Mouse (Mus musculus) neural tube, embryonic 10.5 days (tissue): Measurements from ENCODE around the gene Ndufaf1.
A peak's percentile ranks its signal among the peaks of the same experiment; 100 is the strongest.
"Not testable (repeated sequence)": the region's sequence is repeated elsewhere in the genome, so short reads cannot be mapped to it uniquely, and the experiment has no call there.

ENCODE experiments used
- DNase-seq: peaks from one replicate; pipeline ENCODE4 v3.0.0-alpha.2; 2017; ENCODE audit warnings: low spot score; ENCODE audit errors: extremely low spot score

The Ndufaf1 gene

DNA sequence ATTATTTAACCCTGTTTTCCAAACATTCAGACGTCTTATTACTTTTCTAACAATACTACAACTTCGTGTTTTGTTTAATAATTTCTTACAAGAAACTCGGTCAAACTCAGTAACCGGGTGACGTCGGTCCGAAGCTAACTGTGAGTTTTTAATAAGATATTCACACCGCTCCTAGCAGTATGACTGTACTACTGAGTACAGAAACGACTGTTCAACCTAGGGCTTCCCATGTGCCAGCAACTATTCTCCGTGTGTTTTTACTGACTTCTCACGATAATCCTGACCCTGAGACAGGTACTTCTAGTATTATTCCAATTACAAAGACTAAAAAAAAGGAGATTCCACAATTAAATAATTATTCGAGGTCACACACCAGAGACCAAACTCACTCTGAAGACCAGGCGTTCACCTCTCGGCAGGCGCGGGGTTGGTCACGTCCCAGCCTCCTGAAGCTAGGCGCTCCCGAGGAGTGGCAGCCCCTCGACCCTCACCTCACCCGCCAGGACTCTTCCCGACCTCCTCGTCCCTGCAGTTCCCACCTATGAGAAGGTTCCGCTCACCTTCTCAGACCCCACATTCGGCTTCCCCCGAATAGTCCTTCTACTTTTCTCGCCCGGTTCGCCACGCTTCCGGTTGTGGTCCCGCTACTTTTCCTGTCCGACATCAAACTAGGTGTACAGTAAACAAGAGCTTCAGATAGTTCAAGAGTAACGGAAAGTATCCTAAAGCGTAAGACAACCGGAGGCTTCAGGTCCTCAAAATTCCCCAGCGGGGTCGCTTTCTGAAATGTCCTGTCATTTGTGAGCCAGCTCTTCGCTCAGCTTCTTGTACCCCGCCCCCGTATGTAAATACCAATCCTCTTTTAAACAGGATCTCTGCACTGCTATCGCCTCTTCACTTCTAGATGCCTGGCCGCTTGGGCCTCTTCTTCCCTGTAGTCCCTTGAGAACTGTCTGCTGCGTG, at the start of gene Ndufaf1:
Ndufaf1 (minus strand) TSS at position 608 of the 963 bp plus-strand sequence.
- peak; percentile 77 for DNase-seq

DNA sequence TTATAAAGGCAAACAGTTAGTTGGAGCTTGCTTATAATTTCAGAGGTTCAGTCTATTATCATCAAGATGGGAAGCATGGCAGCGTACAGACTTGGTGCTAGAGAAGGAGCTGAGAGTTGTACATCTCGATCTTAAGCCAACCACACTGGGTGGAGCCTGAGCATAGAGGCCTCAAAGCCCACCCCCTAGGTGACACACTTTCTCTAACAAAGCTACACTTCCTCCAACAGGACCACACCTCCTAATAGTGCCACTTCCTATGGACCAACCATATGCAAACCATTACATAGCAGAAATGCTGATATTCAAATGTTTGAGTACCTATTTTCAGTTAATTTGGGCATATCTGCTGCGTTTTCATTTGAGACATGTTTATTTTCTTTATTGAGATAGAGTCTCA, 47.4 kb upstream of the Ndufaf1 start:
- no peak for DNase-seq

DNA sequence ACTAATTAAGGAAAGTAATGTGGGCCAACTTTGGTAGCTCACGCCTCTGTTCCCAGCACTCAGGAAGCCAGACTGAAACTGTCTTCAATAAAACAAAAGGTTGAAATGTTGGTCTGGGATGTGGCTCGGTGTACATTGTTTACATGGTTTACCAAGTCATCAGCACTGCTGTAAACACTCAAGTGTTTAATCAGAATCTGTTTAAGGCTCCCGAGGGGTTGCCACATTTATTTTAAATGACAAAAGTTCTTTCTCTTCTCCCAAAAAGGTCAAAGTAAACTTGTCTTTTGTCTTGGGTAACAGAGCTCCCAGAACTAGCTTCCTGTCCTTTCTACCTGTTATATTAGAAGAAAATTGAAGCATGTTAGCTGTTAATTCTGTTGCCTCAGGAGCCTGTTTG, 45.0 kb upstream of the Ndufaf1 start:
- no peak for DNase-seq

DNA sequence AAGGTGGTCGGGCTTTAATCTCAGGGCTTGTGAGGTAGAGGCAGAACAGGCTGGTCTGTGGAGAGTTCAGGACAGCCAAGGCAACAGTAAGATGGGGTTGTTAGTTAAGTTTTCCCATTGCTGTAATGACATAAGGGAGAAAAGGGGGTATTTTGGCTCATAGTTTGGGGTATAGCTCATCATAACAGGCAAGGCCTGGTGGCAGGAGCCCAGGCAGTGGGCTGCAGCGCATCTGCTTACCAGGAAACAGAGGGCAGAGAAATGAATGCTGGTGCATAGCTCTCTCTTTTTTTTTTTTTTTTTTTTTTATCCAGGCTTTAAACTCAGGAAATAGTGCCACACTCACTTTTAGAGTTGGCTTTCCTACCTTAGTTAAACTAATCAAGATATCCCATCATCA, 40.5 kb upstream of the Ndufaf1 start:
- no peak for DNase-seq

DNA sequence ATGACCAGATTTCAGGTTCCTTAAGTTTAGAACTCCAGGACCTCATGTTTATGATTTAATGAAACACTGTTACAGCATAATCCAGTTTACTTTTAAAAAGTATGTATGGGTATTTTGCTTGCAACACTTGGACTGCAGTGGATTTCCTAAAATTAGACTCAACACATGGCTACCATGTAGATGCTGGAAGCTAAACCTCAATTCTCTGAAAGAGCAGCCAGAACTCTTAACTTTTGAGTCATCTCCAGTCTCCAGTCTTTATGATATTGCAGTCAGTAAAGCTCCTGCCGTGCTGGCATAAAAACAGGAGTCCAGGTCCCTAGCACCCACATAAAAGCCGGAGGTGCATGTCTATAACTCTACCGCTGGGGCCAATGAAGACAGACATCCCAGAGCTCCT, 37.3 kb upstream of the Ndufaf1 start:
- DNase-seq: no peak

DNA sequence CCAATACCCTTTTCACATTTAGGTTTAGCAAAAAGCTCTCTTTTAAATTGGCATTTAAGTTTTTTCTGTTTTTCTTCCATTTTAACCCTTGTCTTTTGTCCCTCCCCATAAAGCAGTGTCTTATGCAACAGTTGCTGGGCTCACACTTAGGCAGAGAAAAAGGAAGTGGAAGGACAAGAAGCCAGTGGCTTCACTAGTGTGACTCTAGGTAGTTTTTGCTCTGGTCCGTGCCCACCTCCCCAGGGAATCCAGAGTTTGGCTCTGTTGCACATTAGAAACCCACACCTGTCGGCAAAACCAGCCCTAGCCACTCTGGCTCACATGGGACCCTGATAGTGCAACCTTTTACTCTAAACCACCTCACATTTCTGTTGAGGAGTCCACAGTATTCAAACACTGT, 35.8 kb upstream of the Ndufaf1 start:
- DNase-seq: no peak

DNA sequence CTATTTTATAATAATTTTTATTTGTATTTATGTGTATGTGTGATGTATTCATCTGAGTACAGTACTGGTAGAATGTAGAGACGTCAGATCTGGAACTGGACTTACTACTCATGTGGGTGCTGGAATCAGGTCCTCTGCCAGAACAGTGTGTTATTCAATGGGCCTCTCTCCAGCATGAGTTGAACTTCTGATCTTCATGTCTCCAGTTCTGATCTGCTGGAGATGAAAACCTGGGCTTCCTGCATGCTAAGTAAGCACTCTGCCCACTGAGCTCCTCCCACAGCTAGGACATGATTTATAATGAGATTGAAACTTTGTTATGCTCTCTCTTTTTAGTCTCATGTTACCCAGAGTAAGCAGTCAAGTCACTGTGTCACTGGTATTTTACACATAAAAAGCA, 33.5 kb upstream of the Ndufaf1 start:
- no peak for DNase-seq

DNA sequence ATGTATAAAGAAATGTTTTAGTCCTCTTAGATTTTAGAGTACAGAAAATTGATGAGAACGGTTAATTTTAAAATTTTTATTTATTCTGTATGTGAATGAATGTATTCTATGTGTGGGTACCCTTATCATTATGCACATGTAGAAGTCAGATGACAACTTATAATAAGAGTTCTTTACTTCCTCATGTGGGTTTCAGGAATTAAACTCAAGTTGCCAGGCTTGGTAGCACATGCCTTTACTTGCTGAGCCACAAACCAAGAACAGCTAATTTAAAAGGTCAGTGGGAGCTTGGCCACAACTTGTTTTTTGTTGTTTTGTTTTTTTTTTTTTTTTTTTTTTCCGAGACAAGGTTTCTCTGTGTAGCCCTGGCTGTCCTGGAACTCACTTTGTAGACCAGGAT, 32.2 kb upstream of the Ndufaf1 start:
- no peak for DNase-seq

DNA sequence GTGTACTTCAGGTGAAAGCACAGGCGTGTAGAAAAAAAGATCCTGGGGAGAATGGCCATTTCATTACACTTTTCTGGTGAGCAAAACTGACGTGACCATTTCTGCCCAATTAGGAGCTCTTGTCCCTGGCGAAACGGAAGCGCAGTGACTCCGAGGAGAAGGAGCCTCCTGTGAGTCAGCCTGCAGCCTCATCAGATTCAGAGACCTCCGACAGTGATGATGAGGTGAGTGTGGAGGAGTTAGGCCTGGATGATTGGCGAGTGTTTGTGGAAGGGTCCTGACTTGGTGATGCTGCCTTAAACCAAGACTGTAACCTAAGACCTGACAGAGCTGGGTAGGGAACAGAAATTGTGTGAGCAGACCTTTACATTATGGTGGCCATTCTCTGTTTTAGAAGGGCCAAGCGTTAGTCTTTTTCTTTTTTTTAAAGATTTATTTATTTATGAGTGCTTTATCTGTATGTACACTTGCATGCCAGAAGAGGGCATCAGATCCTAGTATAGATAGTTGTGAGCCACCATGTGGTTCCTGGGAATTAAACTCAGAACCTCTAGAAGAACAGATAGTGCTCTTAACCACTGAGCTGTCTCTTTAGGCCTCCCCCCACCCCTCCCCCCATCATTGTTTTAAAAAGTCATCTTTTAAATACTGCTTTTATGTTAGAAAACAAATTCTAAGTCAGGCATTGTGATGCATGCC, 29.5 kb upstream of the Ndufaf1 start:
- DNase-seq: no peak

DNA sequence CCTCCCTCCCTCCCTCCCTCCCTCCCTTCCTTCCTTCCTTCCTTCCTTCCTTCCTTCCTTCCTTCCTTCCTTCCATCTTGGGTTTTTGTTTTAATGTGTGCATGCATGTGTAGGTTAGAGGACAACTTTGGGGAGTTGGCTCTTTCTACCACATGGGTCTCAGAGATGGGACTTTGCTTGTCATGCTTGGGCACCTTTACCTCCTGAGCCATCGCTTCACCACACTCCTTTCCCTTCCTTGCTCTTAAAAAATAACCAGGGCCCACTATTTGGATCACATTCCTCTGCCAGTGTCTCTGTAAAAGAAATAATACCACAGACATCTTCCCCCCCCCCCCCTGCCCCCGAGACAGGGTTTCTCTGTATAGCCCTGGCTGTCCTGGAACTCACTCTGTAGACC, 21.1 kb upstream of the Ndufaf1 start:
- no peak for DNase-seq

DNA sequence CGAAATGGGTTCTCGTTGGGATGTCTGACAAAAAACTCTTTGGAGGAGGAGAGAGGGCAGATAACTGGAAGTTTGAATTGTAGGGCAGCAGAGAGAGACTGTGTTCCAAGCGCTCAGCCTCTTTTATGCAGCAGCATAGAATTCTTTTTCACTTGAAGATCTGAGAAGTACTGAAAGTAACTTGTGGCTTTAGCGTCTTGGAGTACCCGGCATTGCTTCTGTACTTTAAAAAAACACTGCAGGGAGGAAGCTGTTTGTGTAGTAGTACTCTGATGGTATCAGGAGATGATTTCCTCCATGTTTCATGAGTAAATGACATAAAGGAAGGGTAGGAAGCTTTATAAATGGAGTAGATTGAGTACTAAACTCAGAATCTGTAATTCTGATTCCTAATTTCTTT, 13.2 kb upstream of the Ndufaf1 start:
- DNase-seq: no peak

DNA sequence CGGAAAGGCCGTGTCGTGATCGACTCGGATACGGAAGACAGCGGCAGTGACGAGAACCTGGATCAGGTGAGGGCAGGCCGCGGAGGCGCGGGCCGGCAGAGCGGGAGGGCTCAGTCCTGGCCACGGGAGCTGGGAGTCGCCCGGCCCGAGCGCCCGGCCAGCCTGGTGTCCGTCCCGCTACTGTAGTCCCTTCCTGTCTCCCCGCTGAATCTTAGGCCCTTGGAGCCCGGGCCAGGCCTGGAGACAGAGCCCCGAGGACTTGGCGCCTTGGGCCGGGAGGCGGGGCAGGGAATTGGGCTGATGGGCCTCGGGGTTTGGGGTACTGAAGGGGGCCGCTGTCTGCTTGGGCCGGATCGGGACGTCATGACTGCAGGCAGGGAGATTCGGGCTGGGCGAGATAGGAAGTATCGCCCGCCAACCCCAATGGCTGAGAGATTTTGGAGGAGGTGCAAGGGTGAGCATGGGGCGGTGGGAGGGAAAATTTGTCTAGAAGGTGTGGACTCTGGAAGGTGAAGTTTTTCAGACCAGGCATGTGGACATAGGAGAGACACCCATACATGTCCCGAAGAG, 12.7 kb upstream of the Ndufaf1 start:
- no peak for DNase-seq

DNA sequence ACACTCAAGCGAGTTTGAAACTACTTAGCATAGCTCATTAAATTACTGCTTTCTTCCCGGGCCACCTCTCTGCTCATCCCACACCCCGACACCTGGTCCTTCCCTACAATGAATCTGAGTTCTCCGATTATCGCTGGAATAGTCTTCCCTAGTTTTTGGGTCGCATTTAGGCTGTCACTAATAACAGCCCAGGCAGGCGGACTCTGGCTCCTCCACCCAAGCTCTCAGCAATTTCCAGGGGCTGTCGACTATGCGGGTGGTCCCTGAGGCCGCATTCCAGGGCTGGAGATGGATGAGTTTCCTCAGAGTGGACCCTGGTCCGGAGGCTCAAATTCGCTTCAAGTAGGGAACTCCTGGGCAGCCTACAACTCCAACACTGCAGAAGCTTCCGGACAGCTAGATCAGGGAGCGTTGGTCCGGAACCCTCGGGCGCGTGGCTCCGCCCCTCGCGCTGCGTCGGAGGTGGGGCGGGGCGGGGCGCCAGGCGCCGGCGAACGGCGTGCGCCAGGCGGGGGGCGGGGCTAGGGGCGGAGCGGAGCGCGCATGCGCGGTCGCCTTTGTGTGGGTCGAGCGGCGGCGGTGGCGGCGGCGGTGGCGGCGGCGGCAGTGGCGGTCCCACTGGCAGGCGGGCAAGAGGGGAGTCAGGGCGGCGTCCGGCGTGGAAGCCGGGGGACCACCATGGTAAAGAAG, 12.0 kb upstream of the Ndufaf1 start, which contains the start of gene Rtf1:
Rtf1 (plus strand) TSS at position 544 of the 690 bp plus-strand sequence.
- peak; percentile 97 for DNase-seq

DNA sequence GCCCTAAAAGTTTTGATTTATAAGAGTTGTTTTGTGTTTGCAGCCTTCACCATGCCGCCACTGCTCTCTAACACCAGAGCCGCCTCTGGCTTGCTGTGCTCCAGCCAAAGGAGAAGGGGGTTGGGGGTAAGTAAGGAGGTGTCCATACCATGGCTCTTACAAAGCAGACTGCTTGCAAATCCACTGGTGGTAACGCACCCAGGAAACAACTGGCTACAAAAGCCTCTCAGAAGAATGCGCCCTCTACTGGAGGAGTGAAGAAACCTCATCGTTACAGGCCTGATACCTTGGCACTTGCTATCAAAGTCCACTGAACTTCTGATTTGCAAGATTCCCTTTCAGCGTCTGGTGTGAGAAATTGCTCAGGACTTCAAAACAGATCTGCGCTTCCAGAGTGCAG, 6.4 kb upstream of the Ndufaf1 start:
- DNase-seq: peak; percentile 17

DNA sequence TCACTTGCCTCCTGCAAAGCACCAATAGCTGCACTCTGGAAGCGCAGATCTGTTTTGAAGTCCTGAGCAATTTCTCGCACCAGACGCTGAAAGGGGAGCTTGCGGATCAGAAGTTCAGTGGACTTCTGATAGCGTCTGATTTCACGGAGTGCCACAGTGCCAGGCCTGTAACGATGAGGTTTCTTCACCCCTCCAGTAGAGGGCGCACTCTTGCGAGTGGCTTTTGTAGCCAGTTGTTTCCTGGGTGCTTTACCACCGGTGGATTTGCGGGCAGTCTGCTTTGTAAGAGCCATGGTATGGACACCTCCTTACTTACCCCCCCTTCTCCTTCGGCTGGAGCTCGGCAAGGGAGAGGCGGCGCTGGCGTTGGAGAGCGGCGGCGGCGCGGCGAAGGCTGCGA, 3.1 kb upstream of the Ndufaf1 start:
- DNase-seq: not testable (repeated sequence)

DNA sequence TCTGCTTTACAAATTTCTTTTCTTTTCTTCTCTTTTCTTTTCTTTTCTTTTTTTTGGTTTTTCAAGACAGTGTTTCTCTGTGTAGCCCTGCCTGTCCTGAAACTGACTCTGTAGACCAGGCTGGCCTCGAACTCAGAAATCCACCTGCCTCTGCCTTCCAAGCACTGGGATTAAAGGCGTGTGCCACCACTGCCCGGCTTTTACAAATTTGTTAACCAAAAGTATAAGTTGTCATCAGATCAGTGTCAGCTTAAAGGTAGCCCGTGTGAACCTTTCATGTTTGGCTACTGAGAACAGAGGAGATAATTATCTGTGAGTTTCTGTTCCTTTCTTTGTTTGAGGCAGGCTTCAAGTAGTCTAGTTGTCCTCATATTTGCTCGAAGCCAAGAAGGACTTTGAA, 18.4 kb downstream of the Ndufaf1 start:
- no peak for DNase-seq

DNA sequence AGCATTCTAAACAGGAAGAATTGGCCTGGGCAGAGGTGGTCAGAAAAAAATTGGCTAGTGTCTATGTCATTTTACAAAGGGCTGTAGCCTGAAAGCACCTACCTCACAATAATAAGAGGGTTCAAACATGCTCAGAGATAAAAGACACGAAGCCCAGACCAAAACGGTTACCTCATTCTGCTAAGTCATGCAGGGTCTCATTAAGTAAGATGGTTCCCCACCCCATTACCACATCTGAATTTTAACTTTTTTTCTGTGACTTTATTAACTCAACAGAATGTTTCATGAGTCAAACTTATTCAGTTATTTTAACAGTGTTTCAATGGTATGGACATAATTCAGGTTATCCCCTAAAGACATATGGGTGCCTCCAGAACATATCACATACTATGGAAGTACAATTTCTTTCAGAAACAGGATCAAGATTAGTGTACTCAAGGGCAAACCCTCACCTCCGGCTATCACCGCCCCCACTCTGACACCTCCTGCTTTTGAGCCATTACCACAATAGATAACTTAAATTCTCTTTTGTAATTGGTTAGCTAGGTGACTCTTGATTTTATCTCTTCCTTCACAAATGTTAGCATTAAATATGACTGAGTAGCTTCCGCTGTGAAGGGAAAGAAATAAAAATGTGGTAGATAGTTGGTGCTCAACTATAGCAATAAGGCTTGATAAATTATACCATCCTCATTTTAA, 21.3 kb downstream of the Ndufaf1 start:
- no peak for DNase-seq

DNA sequence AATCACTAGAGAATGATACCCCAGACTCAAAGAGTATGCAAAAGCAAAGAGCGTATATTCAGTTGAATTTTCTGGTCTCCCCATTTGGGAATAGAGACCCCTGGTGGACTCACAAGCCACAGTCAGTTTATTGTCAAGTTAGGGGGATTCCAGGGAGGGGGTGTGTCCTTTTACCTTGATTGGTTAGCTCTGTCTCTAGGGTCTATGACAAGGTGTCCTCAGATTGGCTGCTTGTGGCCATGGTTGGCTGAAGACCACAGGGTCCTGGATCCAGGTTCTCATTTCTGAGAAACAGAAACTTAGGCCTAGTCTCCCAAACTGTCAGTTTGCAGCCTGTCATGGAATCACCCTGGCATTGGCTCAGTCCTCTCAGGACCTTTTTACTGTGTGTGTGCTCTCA, 25.8 kb downstream of the Ndufaf1 start:
- no peak for DNase-seq

DNA sequence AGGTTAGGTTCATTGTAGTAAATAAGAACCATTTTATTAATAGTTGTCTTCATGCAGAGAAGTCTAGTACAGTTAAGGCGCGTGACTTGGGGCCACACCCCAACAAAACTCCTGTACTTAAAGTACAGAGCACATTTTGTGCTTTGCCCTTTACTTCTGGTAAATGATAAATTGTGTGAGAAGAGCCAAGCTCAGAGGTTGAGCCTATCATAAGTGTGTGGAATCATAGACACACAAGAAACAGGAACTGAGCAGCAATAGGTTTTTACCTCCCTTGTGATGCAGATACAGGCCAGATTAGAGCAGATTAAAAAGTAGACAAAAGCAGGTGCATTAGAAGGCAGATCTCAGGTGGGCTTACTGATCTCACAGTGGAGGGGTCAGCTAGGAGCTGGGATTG, 41.3 kb downstream of the Ndufaf1 start:
- DNase-seq: no peak

DNA sequence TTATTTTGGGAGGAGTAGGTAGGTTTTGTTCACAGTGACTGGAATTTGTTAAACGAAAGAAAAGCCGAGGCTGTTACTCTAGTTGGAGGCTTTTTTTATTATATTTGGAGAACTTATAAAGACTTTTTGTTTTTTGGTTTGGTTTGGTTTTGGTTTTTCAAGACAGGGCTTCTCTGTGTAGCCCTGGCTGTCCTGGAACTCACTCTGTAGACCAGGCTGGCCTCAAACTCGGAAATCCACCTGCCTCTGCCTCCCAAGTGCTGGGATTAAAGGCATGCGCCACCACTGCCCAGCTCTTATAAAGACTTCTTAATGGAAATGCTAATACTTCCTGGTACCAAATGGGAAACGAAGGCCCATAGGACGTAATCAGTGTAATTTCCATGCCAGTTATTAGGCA, 43.6 kb downstream of the Ndufaf1 start:
- not testable (repeated sequence) for DNase-seq
